Mouse (Mus musculus): Measurements from ENCODE around the gene Rrp1.

The Rrp1 gene

DNA sequence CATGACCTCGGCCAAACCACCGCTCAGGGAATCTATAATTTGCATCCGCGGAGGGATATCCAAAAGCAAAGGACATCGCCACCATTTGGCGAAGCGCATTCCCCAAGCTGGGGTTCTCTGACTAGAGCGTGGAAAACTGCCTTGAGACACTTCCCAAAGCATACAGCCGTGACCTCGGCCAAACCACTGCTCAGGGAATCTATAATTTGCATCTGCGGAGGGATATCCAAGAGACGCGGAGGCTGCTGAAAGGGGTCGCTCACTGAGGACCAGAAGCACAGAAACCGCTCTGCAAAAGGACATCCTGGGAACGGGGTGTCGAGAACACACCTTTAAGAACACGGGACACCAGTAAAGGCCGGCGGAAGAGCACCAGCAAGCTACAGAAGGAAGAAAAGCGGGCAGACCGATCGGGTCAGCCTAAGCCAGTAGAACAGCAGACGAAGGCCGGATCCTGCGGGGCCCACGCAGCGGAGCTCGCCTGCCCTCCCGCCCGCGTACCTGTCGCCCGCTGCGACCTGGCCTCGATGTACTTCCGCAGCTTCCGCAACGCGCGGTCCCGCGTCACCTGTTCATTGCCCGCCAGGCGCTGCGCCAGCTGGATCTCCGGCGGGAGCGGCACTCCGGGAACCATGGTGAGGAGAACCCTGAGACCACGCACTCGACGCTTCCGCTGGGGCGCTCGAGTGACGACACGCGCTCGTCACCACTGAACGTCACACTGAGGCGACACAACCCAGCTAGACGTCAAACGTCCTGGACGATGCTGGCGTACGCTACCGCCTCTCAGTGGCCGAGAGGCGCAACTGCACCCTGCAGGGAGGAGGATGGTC is at the start of gene Rrp1:
Gene Rrp1 (minus strand): TSS at position 725 of the 833 bp plus-strand sequence.
- peak; percentile 90 for DNase-seq (ENCODE audit: extremely low read depth, insufficient read length, low spot score)

GRCm38 (mm10) chr10:78461767-78462166 is 48.9 kb upstream of the Rrp1 start:
- DNase-seq (ENCODE audit: extremely low read depth, insufficient read length, low spot score), result no peak

GRCm38 (mm10) chr10:78460463-78460862 is 47.6 kb upstream of the Rrp1 start:
- DNase-seq (ENCODE audit: extremely low read depth, insufficient read length, low spot score), result no peak

- DNase-seq (ENCODE audit: extremely low read depth, insufficient read length, low spot score), result no peak
Observed at GRCm38 (mm10) chr10:78458348-78459111, 45.7 kb upstream of the Rrp1 start.

- peak; percentile 68 for DNase-seq (ENCODE audit: extremely low read depth, insufficient read length, low spot score)
Observed at GRCm38 (mm10) chr10:78457495-78458347, 44.9 kb upstream of the Rrp1 start.

DNA sequence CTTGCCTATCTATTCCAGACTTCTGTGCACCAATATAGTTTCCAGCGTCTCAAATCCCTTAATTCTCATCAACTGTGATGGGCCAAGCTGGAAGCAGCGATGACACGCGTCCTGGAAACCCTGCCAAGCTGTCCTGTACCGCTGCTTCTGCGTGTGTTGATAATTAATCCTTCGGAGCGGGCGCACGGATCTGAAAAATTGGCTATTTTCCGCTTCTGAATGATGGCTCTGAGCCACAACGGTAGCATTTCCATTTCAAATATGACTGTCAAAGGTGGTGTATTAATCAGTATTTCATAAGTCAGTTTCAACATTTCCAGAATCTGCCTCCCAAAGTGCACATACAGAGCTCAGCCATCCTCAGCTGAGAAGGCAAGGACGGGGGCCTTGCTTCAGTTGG is 43.9 kb upstream of the Rrp1 start:
- no peak for DNase-seq (ENCODE audit: extremely low read depth, insufficient read length, low spot score)

- DNase-seq (ENCODE audit: extremely low read depth, insufficient read length, low spot score), result no peak
Observed at GRCm38 (mm10) chr10:78452641-78453040, 39.8 kb upstream of the Rrp1 start.

GRCm38 (mm10) chr10:78450761-78451160 is 37.9 kb upstream of the Rrp1 start:
- DNase-seq (ENCODE audit: extremely low read depth, insufficient read length, low spot score), result no peak

GRCm38 (mm10) chr10:78447396-78447795 is 34.6 kb upstream of the Rrp1 start:
- DNase-seq (ENCODE audit: extremely low read depth, insufficient read length, low spot score), result no peak

GRCm38 (mm10) chr10:78446195-78446594 is 33.4 kb upstream of the Rrp1 start:
- no peak for DNase-seq (ENCODE audit: extremely low read depth, insufficient read length, low spot score)

DNA sequence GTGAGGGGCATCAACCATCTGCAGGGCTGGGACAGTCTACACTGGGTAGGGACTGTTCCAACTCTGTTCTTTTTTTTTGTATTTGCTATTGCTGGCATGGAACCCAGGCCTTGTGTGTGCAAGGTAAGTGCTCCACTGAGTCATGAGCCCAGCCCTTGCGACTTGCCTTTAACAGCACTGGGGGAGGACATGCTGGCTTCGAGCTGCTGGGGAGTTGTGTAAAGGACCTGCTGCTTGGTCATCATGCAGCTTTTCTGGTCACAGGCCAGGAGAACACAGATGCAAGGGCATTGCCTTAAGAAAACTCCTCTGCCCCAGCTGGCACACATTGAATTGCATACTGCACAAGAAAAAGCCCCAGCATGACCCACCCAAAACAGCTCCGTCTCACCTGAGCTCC is 29.4 kb upstream of the Rrp1 start:
- DNase-seq (ENCODE audit: extremely low read depth, insufficient read length, low spot score), result no peak

DNA sequence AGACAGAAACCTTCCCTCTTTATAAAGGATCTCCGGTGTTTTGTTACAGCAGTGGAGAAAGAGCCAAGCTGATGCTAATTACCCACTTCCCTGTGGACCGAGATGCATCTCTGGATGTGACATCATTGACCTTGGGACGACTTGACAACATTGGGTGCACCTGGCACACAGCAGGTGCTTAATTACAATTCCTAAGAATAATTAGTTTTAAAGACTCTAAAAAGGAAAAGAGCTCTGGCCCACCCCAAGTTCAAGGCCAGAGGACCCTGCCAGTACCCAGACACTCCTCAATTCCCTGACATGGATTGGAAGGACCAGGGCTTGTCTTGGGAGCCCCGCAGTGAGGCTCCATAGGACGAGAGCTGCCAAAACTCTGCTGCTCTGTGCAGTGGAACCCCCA is 28.8 kb upstream of the Rrp1 start:
- DNase-seq (ENCODE audit: extremely low read depth, insufficient read length, low spot score), result no peak

- no peak for DNase-seq (ENCODE audit: extremely low read depth, insufficient read length, low spot score)
Observed at GRCm38 (mm10) chr10:78440812-78441211, 28.0 kb upstream of the Rrp1 start.

GRCm38 (mm10) chr10:78439990-78440389 is 27.1 kb upstream of the Rrp1 start:
- DNase-seq (ENCODE audit: extremely low read depth, insufficient read length, low spot score), result no peak

- no peak for DNase-seq (ENCODE audit: extremely low read depth, insufficient read length, low spot score)
Observed at GRCm38 (mm10) chr10:78439550-78439949, 26.7 kb upstream of the Rrp1 start.

- DNase-seq (ENCODE audit: extremely low read depth, insufficient read length, low spot score), result peak; percentile 36
Observed at GRCm38 (mm10) chr10:78438094-78438493, 25.3 kb upstream of the Rrp1 start.

DNA sequence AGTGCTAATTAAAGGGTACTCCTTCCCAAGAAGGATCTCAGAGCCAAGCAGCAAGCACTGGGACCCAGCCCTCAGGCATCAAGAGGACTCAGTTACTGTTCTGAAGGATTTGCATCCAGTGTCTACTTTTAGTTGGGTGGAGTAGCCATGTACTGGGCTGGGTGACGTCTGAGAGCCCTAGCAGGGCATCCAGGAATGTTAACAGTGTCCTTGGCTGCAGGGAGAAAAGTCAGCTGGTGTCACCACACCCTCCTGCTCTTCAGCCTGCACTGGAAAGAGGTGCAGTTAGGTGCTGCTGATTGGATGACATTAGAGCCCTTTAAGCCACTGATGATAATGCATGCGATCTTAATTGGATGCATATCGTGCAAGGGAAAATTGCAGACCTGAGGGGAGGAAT is 20.0 kb upstream of the Rrp1 start:
- no peak for DNase-seq (ENCODE audit: extremely low read depth, insufficient read length, low spot score)

DNA sequence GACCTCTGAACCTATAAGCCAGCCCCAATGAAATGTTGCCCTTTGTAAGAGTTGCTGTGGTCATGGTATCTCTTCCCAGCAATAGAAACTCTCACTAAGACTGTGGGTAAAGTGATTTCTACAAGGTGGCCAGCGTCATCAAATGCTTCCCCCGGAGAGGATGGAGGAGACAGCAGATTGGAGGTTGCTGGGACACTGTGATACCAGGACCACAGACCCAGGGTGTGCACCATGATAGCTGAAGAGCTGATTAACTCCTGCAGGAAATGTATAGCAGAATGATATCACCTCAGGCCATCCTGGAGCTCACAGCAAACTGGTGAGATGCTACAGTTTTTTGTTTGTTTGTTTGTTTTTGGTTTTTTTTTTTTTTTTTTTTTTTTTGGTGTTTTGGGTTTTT is 16.9 kb upstream of the Rrp1 start:
- DNase-seq (ENCODE audit: extremely low read depth, insufficient read length, low spot score), result no peak

DNA sequence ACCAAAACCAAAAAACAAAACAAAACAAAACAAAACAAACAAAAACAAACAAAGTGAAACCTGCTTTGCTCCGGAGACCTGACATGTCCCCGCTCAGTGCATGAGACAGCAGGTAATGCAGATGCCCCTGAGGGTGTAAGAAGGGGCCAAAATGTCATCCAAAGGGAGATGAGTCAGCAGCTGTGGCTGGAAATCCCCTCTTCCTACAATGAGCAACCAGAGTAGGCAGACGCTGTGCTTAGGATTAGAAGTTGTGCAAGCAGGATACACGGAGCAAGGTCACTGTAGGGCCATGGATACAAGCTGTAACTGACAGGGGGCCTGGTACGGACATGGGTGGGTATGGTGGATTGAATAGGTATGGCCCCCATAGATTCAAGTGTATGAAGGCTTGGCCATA is 16.3 kb upstream of the Rrp1 start:
- DNase-seq (ENCODE audit: extremely low read depth, insufficient read length, low spot score), result no peak

GRCm38 (mm10) chr10:78428070-78428469 is 15.2 kb upstream of the Rrp1 start:
- no peak for DNase-seq (ENCODE audit: extremely low read depth, insufficient read length, low spot score)

DNA sequence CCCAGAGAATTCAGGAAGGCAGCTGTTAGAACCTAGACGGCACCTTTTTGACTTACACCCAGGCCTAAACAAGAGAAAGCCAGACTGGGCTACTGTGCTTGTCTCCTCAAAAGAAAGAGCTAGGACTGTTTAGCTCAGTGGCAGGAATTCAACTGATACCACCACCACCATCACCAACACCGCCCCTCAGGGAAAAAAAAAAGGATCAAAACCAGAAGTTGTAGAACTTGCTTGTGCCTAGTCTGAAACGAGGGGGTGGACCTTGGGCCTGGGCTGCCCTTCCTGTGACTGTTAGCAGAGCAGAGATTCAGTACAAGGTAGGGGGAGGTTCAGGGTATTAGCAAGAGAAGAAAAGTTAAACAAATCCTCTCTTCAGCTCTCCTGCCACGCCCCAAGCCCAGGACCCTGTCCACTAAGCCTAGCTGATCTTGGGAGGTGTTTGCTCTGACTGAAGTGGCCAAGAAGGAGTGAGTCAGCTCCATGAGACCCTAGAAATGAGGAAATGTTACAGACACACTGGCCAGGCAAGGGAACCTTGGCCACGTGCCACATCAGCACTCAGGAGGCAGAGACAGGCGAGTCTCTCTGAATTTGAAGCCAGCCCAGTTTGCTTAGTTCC is 13.4 kb upstream of the Rrp1 start:
- DNase-seq (ENCODE audit: extremely low read depth, insufficient read length, low spot score), result peak; percentile 46

Measured in 3134 (cell line).